Mouse (Mus musculus) heart, adult 2 months (tissue): ENCODE data around the gene Clybl.

ENCODE experiments used
- CTCF ChIP-seq: fragments of 200-600 bp; IDR thresholded peaks from 2 replicates; pipeline ENCODE4 v1.8.1; 2022; ENCODE audit warnings: antibody characterized with exemption, mild to moderate bottlenecking, moderate library complexity
- EP300 ChIP-seq: fragments of 200-500 bp; IDR thresholded peaks from 2 replicates; pipeline ENCODE4 v1.6.1; 2011; ENCODE audit warnings: low read depth, low read length, control low read depth; ENCODE audit not compliant: insufficient read depth
- POLR2A ChIP-seq: fragments of 200-500 bp; IDR thresholded peaks from 2 replicates; pipeline ENCODE4 v1.6.1; 2011; ENCODE audit warnings: mild to moderate bottlenecking, low read depth, low read length, control low read depth; ENCODE audit not compliant: insufficient read depth

GRCm38 (mm10) chr14:122261250-122261649 lies 79.7 kb downstream of the Clybl start:
- TF ChIP-seq CTCF (no peak), EP300 (no peak), POLR2A (no peak)
